Mouse (Mus musculus) heart, adult 9 months (tissue): ENCODE results near the gene Batf3.

Experiments used
- DNase-seq, 2 experiments: peaks; one replicate each; pipeline ENCODE4 v3.0.0; 2022; ENCODE audit warnings: low spot score in 2 of 2

Gene Batf3

DNA sequence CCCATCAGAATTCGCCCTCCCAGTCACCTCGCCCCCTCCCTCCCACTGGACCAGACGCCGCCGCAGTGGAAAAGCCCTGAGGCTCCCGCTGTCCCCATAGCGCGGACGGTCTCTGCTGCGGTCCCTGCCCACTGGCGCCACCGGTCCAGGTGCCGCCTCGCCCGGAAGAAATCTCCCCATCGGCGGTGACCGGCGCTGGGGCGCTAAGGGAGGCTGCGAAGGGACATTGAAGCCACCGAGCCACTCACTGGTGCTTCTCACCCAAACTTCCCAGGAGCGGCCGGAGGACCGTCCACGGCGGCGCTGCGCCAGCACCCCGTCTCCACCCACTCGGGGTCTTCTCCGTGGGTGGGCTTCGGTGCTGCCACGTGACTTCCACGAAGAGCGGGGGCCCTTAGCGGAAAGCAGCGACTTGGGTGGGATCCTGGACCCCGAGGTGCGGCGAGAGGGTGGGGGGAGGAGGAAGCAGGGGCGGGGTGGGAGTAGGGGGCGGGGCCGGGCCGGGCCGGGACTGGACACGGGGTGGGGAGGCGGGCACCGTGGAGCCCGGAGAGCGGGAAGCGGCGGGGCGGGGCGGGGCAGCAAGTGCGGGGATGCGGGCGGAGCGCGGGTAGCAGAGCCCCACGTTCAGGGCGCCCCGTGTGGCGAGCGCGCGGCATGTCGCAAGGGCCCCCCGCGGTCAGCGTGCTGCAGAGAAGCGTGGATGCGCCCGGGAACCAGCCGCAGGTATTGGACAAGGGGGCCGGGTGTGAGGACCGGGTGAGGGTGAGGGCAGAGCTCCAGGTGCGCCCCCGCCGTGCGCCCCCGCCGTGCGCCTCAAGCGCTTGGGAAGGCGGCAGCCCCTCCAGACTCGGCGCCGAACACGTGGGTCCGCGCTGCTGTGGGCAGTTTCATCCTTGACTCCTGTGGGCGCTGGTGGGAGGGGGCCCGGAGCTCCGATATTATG, at the start of gene Batf3:
Batf3 (plus strand) TSS at position 46 of the 946 bp plus-strand sequence.
- peak; percentile 12 to 17 for DNase-seq

- no peak for DNase-seq
These were observed 44.1 kb upstream of the Batf3 start for GRCm38 (mm10) chr1:191053555-191053954.

- DNase-seq: no peak
These were observed 42.6 kb upstream of the Batf3 start for GRCm38 (mm10) chr1:191054870-191055532.

GRCm38 (mm10) chr1:191055533-191055873, 42.1 kb upstream of the Batf3 start:
- no peak for DNase-seq

DNA sequence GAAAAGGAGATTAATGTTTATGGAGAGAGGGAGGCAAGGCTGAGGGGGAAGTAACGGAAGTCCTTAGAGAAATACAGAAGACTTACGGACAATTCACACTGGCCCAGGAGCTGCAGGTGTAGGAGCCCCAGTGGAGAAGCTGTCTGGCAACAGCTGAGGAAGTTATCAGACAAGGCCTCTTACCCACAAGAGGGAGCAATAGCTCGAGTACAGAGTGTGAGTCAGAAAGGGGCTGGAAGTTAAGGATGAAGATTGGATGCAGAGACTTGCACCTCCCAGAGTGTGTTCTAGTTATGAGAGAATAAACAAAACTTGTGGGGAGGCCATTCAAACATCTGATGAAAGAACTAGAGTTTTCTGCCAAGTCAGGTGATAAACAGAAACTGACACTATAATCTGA, 40.2 kb upstream of the Batf3 start:
- no peak for DNase-seq

- no peak for DNase-seq
These were observed 35.3 kb upstream of the Batf3 start for GRCm38 (mm10) chr1:191062241-191062780.

GRCm38 (mm10) chr1:191062781-191063485, 34.7 kb upstream of the Batf3 start, which contains the start of the genes Tatdn3 and Nsl1:
Gene Tatdn3, minus strand, starts transcription at chr1:191062932.
Gene Nsl1, plus strand, starts transcription at chr1:191063012.
- peak; percentile 72 to 85 for DNase-seq

- no peak for DNase-seq
These were observed 33.9 kb upstream of the Batf3 start for GRCm38 (mm10) chr1:191063700-191064099.

DNA sequence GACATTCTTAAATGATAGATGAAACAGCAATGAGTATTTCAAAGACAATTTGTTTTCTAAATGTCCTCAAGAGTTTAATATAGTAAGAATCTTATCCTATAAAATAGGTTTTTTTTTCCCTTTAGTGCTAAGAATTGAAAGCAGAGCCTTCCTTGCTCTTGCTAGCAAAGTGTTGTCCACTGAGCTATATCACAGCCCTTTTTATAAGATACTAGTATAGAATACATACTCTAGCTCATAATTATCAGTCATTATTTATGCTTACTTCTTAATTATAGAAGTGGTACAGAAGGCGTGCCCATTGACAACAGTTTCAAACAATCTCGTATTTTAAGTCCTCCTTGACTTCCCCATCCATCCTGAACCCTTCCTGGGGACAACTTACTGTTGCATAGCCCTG, 33.1 kb upstream of the Batf3 start:
- no peak for DNase-seq

DNA sequence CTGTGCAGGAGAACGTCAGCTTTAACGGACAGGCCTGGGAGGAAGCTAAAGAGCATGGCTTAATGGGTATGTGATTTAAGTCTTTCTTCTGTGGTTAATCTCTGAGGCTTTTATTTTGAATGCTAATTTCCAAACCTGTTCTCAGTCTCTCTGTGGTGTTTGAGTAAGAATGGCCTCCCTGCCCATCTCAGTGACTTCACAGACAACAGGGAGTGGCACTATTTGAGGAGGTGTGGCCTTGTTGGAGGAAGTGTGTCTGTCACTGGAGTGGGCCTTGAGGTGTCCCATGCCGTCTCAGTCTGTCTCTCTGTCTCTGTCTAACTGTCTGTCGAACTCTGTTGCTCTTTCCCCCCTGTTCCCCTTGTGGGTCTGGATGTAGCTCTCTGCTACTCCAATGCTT, 32.5 kb upstream of the Batf3 start:
- no peak for DNase-seq

- no peak for DNase-seq
These were observed 29.3 kb upstream of the Batf3 start for GRCm38 (mm10) chr1:191068377-191068776.

DNA sequence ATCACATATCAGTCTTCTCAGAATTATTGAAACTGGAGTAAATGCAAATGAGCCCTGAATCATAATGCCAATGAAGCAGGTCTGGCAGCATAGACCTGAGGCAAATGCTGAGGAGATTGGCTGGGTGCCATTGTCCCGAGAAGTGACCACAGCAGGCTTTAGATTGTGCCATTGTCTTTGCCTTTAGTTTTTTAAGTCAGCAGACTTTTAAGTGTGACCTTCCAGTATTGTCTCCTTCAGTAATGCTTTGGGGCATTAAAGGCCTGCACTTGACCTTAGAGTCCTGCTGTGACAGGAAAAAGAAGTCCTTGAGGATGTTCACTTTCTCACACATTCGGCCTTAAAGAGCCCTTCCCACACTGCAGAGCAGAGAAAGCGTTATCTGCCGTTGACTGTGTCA, 27.4 kb upstream of the Batf3 start:
- no peak for DNase-seq

DNA sequence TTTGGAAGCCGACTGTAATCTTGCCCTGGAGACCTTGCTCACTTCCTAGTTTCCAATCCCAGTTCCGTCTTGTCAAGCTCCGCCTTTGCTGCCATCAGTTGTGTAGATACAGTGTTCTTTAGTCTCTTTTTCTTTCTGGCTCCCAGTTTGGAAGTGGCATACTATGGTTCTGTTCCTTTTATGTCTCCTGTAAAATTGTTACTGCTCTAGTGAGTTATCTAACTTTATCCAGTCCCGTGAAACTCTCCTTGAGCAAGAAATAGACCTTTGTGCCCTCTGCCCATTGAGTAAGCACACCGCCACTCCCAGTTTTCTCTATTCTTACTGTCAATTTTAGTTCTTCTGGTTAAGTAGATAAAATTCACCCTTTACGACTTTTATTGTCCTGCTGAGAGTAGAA, 26.0 kb upstream of the Batf3 start:
- DNase-seq: peak in 1 of 2 experiments; percentile 9

DNA sequence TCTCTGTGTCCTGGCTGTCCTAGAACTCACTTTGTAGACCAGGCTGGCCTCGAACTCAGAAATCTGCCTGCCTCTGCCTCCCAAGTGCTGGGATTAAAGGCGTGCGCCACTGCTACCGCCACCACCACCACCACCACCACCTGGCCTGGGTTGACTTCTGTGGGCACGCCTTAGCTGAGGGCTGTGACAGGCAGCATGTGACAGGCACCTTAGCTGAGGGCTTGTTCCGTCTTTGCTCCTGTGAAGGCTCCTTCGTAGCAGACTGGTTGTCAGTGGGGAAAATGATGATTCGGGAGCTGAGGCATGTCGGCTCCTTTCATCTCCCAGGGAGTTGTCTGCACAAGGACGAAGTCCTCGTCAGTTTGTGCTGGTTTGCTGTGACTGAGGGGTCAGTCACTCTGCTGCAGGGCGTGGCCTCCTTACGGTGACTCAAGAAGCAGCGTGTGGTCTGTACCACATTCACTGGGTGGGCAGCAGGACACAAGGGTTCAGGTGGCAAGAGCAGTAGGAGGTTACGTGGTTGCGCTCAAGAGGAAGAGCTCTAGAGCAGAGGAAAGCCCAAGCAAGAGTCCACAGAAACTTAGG, 25.2 kb upstream of the Batf3 start:
- no peak for DNase-seq

GRCm38 (mm10) chr1:191073001-191073400, 24.6 kb upstream of the Batf3 start:
- peak; percentile 58 to 70 for DNase-seq

- no peak for DNase-seq
These were observed 24.2 kb upstream of the Batf3 start for GRCm38 (mm10) chr1:191073486-191073885.

GRCm38 (mm10) chr1:191075199-191075883, 22.3 kb upstream of the Batf3 start:
- peak; percentile 73 to 75 for DNase-seq

DNA sequence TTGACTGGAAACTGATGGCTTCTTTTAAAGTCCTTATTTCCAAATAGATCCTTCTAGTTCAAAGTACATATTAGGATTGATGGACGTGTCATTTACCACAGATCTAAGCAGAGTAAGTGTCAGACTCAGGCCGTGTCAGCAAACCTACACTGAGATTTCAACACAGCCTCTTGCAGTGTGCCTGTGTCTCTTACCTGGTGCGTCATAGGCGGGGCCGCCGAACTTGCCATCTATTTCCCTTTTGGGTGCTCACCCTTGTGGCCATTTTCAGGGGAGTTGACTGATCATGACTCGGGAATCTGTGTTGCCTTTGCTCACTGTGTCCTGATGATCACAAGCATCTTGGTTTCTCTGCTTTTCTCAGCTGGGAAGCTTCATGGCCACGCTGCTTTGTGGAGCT, 14.4 kb upstream of the Batf3 start:
- DNase-seq: no peak

DNA sequence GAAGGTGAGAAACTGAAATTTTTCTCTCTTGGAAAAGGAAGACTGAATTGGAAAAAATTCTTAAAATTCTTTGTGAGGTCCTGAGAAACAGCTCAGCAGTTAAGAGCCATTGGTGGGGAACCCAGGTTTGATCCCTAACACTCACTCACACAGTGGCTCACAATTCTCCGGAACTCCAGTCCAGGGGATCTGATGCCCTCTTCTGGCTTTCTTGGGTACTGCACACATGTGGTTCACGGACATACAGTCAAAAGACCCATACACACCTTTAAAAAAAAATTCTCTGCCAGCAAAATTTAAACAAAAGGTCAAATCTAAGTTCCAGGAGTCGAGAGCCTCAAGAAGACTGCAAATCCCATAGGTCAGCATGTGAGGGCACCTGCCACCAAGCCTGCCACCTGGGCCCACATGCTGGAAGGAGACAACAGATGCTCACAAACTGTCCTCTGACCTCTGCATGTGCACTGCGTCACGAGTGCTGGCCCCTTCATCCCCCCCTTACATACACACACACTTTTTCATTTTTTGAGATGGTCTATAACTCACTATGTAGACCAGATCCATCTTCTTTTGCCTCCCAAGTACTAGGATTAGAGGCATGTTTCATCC, 12.6 kb upstream of the Batf3 start:
- DNase-seq: peak; percentile 16 to 30

DNA sequence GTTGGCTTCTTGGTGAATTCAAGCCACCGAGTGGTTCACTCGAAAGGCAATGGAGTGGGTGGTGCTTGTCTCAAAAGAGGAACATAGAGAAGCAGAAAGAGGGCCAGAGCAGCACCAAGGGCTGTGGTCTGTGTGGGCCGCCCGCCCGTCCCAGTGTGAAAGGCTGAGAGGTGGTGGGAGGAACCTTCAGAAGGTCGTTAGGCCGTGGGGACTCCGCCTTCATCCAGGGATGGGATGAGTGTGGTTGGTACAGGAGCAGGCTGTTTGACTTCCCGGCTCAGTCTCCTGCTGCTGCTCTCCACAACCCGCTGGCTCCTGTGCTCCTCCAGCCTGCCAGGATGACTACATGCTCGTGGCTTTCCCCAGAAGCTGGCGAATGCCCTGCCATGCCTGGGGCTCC, 12.1 kb upstream of the Batf3 start:
- peak; percentile 8 to 38 for DNase-seq
